Mouse (Mus musculus) stomach, postnatal 0 days (tissue): ENCODE measurements at regions not wholly inside any gene's neighbourhood (a gene's known extent, or its start where the extent isn't known, plus 50 kb on each side); places are given as distances from the start of the nearest gene placed in this dataset.

ENCODE experiments used
- CTCF ChIP-seq: IDR thresholded peaks from 2 replicates; pipeline ENCODE4 v1.5.1; 2016; ENCODE audit warnings: antibody characterized with exemption, low read depth, mild to moderate bottlenecking, moderate library complexity
- EP300 ChIP-seq: optimal IDR thresholded peaks from 2 replicates; pipeline ENCODE3; 2016; ENCODE audit warnings: antibody characterized with exemption

DNA sequence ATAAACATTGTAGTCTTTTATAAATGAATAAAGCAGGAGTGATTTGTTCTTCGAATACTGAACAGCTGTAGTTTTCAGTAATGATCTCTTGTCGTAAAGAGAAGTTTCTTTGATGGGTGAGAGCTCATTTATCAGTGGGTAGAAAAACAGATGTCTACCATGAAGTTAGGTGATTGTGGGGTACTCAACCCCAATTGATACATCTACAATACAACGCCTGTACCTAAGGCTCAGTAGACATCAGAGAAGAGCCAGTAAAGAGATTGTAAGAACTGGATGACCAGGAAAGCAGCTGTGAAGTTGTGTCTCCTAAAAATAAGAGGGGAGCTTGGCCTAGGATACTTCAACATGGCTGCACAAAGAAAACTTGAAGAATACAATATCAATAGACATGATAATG lies 143.1 kb upstream of the Ednrb start:
- TF ChIP-seq EP300: no peak
- TF ChIP-seq CTCF: no peak
